Mouse (Mus musculus): ENCODE measurements around the gene Rilpl1.

- TF ChIP-seq POLR2A (IDR thresholded peaks at IDR 0.05; ENCODE audit: control insufficient read depth, extremely low read depth, insufficient read depth, low read length, poor library complexity) (no peak), CTCF (IDR thresholded peaks at IDR 0.05; ENCODE audit: borderline replicate concordance, control insufficient read depth, extremely low read depth, insufficient read depth, low read length, poor library complexity) (no peak)
These were observed 29.6 kb downstream of the Rilpl1 start for GRCm38 (mm10) chr5:124501541-124501940.

Measured in thymus, adult 2 months (tissue).